Mouse (Mus musculus) liver, embryonic 14.5 days (tissue): ENCODE results near the gene Notch2.

Experiments
- CTCF ChIP-seq: IDR thresholded peaks from 2 replicates; pipeline ENCODE4 v1.5.1; 2016; ENCODE audit warnings: antibody characterized with exemption, low read depth, control low read depth
- EP300 ChIP-seq: IDR thresholded peaks from 2 replicates; pipeline ENCODE4 v1.6.1; 2016; ENCODE audit warnings: antibody characterized with exemption, low read depth

DNA sequence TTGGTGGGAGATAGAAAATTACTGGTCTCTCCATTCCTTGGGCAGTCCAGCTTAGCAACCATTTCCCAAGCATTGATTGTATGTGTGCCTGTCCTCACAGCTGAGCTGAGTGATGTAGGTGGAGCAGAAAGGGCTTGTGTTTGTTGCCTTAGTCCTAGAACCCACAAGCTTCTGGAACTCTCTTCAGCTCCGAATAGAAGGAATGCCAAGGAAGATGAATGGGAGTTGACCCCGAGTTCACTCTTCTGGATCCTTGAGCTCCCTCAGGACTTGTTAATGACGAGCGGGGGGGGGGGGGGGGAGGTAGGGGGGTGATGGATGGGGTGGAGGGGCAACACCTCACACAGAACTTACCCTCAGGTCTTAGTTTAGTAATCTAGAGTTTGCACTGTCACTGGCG lies 25.9 kb downstream of the Notch2 start:
- TF ChIP-seq CTCF, result no peak
- no peak for TF ChIP-seq EP300
